Mouse (Mus musculus): ENCODE data around the gene Rpl10-ps3.

Gene Rpl10-ps3

DNA sequence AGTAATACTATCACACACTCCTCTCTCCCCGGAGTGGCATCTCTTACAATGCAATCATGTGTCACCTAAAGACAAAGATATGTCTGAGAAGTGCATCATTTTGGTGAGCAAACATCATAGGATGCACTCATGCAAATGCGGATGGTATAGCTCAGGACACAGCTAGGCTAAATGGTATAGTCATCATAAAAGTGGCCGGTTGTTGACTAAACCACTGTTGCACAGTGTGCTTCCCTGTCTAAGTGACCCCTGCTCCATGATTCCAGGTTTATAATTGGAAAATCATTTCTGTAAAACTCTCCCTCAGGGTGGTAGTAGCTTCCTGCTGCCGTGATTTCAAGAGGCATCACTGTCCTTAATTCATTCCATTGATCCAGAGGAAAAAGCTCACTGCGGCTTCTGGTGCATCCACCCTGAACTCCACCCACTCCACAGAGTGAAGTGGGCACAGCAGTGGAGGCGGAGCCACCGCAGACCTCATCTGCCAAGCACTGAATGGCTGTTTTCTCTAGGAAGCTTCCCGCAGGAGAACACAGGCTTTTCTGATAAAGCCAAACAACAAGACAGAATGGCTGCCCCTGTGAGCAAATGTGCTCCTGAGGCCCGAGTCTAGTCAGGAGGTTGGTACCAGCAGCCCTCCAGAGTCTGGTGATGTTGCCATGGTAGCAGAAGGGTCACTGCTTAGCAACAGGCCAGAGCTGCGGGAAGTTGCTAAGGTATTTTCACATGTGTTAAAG is 38.9 kb downstream of the Rpl10-ps3 start:
- DNase-seq: peak; percentile 29

DNA sequence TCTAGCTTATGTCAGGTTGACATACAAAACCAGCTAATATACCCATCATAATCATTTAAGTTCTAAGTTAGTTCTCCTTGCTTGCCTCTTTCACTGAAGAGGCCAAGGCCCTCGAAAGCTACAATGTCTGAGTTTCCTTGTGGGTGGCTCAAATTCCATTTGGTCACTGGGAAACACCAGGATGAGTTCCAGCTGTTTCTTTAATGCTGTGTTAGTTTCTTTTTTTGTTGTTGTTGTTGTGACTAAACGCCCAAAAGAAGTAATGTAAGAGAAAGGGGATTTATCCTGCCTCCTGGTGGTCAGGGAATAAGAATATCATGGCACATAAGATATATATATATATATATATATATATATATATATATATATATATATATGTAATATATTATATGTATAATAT is 39.7 kb downstream of the Rpl10-ps3 start:
- no peak for DNase-seq

DNA sequence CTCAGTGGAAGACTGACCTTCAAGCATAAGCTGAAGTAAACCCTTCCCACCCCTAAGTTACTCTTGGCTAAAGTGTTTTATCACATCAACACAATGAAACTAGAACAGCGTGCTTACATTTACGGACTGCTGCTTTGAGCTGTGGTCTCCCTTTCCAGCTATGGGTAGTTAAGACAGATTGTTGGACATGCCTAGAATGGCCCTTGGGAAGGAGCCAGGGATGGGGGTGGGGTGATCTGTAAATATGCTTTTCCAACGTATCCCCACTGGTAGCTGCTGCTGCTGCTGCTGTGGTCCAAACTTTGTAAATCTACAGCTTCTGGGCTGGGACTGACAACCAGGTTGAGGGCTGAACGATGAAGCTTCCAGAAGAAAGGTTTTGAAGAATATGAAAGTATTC is 40.8 kb downstream of the Rpl10-ps3 start:
- DNase-seq: peak; percentile 26

DNA sequence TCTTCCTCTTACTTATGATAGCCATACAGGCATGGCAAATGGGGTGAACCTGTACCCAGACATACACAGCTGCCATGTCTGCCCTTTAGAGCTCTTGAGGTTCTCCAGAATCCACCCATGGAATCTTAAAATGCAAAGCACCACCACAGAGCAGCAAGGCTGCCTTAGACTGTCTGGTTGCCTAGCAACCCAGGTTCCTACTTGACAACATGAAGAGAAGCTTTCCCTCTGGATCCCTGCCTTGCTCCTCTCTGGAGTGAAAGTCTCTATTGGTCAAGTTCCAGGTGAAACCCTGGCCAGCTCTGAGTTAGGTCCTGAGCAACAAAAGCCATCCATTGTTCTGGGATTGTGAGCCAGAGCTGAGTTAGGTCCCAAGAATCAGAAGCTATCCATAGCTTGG is 43.0 kb downstream of the Rpl10-ps3 start:
- DNase-seq: peak; percentile 47

GRCm38 (mm10) chr9:50298389-50298788 is 46.4 kb downstream of the Rpl10-ps3 start:
- no peak for DNase-seq

All from right cerebral cortex, postnatal 4 days (tissue).